Mouse (Mus musculus): ENCODE data around the gene Nfatc4.

- TF ChIP-seq POLR2A (IDR thresholded peaks at IDR 0.05; ENCODE audit: control insufficient read depth, low read depth, low read length) (no peak), CTCF (IDR thresholded peaks at IDR 0.05; ENCODE audit: control insufficient read depth, insufficient read depth, insufficient replicate concordance, low read depth, low read length) (no peak)
Measured at GRCm38 (mm10) chr14:55820576-55820975, 2.4 kb upstream of the Nfatc4 start.
